Mouse (Mus musculus) cerebellum, adult 2 months (tissue): ENCODE measurements at regions not wholly inside any gene's neighbourhood (a gene's known extent, or its start where the extent isn't known, plus 50 kb on each side); places are given as distances from the start of the nearest gene placed in this dataset.

ENCODE experiments used
- CTCF ChIP-seq: fragments of 200-500 bp; IDR thresholded peaks from 2 replicates; pipeline ENCODE4 v1.5.1; 2011; ENCODE audit warnings: low read depth, mild to moderate bottlenecking, control low read depth, low read length, moderate library complexity, borderline replicate concordance; ENCODE audit not compliant: insufficient read depth
- POLR2A ChIP-seq: fragments of 200-500 bp; IDR thresholded peaks from 2 replicates; pipeline ENCODE4 v1.6.1; 2011; ENCODE audit warnings: low read length, control low read depth, borderline replicate concordance; ENCODE audit not compliant: insufficient read depth

DNA sequence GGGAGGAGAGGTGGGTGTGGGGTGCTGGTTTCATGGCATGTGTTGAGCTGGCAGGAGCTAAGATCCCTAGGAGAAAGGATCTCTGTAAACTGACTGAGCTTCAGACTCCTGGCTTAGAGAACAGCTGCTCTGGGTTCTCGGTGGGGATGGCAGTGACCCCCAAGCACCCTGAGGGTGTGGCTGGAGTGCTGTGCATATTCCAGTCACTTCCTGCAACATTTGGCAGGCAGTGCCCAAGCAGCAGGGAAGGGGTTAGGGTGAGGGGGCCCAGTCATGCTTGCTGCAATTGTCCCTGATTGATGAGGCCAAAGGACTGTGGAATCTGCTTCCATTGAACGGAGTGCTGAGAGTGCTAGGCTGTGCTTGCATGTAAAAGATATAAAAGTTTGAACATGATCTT, 807.4 kb upstream of the Pou3f3 start:
- TF ChIP-seq CTCF = no peak
- no peak for TF ChIP-seq POLR2A
